Comparison of ENCODE assay signal across 8 mouse cellular contexts in the genomic region with DNA sequence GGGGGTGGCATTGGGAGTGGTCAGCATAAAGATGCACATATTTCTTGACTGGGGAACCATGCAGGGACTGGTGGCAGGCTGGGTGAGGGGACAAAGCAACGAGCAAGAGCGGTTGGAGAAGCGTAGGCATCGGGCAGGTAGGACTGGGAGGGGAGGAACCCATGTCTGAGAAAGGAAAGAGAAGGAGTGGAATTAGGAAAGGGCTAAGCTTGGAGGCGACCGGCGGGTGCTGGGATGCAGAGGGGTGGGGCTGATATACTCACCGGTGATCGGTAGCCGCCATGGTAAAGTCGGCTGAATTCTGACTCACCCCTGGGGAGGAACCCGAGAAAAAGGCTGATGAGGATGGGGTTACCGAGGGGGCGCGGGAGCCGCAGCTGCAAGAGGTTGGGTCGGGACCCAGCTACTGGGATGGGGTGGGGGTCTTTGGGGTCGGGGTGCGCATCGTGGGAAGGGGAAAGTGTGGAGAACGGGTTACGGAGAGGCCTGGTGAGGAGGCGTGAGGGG. TPM values are rescaled to one million over a fixed set of nuclear protein-coding genes. Genes with fewer than 3 reads are reported as not detected.
DNase-seq lines count a peak whose midpoint lies in the region; ATAC-seq and TF ChIP-seq lines count a peak whose summit lies in the region.

Gene Golga2 (plus strand): TSS at position 51 of the 507 bp plus-strand sequence.

- peaks cover 40% of the 10 kb centered on the region for H3K36me3 ChIP-seq in lung, embryonic 14.5 days (ENCODE audit: insufficient read depth)
- H3K36me3 ChIP-seq in hindbrain, postnatal 0 days (ENCODE audit: insufficient read depth, low read length): peaks cover 14% of the 10 kb centered on the region; the same call in 1 of the 2 replicates
- 0 out of 2 replicates have a peak, but pooled peaks cover 2% of the 10 kb centered on the region for H3K36me3 ChIP-seq in liver, embryonic 16.5 days (ENCODE audit: control insufficient read depth, insufficient read depth)
- H3K36me3 ChIP-seq in stomach, postnatal 0 days (ENCODE audit: control insufficient read depth, insufficient read depth, low read length): peaks cover 14% of the 10 kb centered on the region

- no peaks in the 10 kb centered on the region for H3K27me3 ChIP-seq in lung, embryonic 14.5 days (ENCODE audit: insufficient read depth, low read length)
- H3K27me3 ChIP-seq in hindbrain, postnatal 0 days (ENCODE audit: insufficient read depth, low read length): no peaks in the 10 kb centered on the region
- no peaks in the 10 kb centered on the region for H3K27me3 ChIP-seq in liver, embryonic 16.5 days (ENCODE audit: control insufficient read depth, insufficient read depth, low read depth, low read length)
- H3K27me3 ChIP-seq in stomach, postnatal 0 days (ENCODE audit: control insufficient read depth, insufficient read depth, low read length): no peaks in the 10 kb centered on the region

- under 1% methylated on average over 23 of the region's 23 CpGs for WGBS in lung, embryonic 14.5 days
- WGBS in hindbrain, postnatal 0 days: 3% methylated on average over 20 of the region's 23 CpGs
- WGBS in liver, embryonic 16.5 days (ENCODE audit: insufficient replicate concordance): under 1% methylated on average over 21 of the region's 23 CpGs
- under 1% methylated on average over 23 of the region's 23 CpGs for WGBS in stomach, postnatal 0 days

- H3K4me1 ChIP-seq in lung, embryonic 14.5 days (ENCODE audit: insufficient read depth): peaks cover 7% of the 10 kb centered on the region
- H3K4me1 ChIP-seq in hindbrain, postnatal 0 days (ENCODE audit: insufficient read depth, low read length): peaks cover 10% of the 10 kb centered on the region
- H3K4me1 ChIP-seq in liver, embryonic 16.5 days (ENCODE audit: control insufficient read depth, low read depth, low read length): peaks cover 19% of the 10 kb centered on the region
- 0 out of 2 replicates have a peak, but pooled peaks cover 3% of the 10 kb centered on the region for H3K4me1 ChIP-seq in stomach, postnatal 0 days (replicated peaks; ENCODE audit: control insufficient read depth, insufficient read depth)

- peak within 1 kb of the TSS; percentile 91 for H3K9ac ChIP-seq in lung, embryonic 14.5 days
- peak within 1 kb of the TSS; percentile 90 for H3K9ac ChIP-seq in hindbrain, postnatal 0 days (replicated peaks; ENCODE audit: low read length)
- H3K9ac ChIP-seq in liver, embryonic 16.5 days (ENCODE audit: low read depth, low read length): peak within 1 kb of the TSS; percentile 87
- H3K9ac ChIP-seq in stomach, postnatal 0 days (ENCODE audit: low read length): peak within 1 kb of the TSS; percentile 94

- peak within 1 kb of the TSS; percentile 82 for H3K4me3 ChIP-seq in lung, embryonic 14.5 days (ENCODE audit: low read depth, low read length)
- peak within 1 kb of the TSS; percentile 58 for H3K4me3 ChIP-seq in hindbrain, postnatal 0 days (ENCODE audit: low read length)
- peak within 1 kb of the TSS; percentile 79 for H3K4me3 ChIP-seq in liver, embryonic 16.5 days (ENCODE audit: low read depth, low read length)
- H3K4me3 ChIP-seq in stomach, postnatal 0 days (ENCODE audit: low read depth, low read length): peak within 1 kb of the TSS; percentile 85

- no peak for TF ChIP-seq EP300 in stomach, postnatal 0 days (optimal IDR thresholded peaks at IDR 0.05)

- TF ChIP-seq CTCF in lung, embryonic 14.5 days (IDR thresholded peaks at IDR 0.05; ENCODE audit: low read depth): no peak
- TF ChIP-seq CTCF in hindbrain, postnatal 0 days (IDR thresholded peaks at IDR 0.05; ENCODE audit: low read depth): no peak
- TF ChIP-seq CTCF in stomach, postnatal 0 days (IDR thresholded peaks at IDR 0.05; ENCODE audit: low read depth): no peak

- H3K4me2 ChIP-seq in lung, embryonic 14.5 days: peak within 1 kb of the TSS; percentile 84
- H3K4me2 ChIP-seq in hindbrain, postnatal 0 days (ENCODE audit: low read depth, low read length): peak within 1 kb of the TSS; percentile 92
- H3K4me2 ChIP-seq in liver, embryonic 16.5 days (ENCODE audit: low read depth, low read length): peak within 1 kb of the TSS; percentile 90
- H3K4me2 ChIP-seq in stomach, postnatal 0 days (replicated peaks; ENCODE audit: low read depth): peak within 1 kb of the TSS; percentile 76

- H3K9me3 ChIP-seq in lung, embryonic 14.5 days (ENCODE audit: low read depth, low read length): no peaks in the 10 kb centered on the region
- no peaks in the 10 kb centered on the region for H3K9me3 ChIP-seq in hindbrain, postnatal 0 days (ENCODE audit: low read length)
- no peaks in the 10 kb centered on the region for H3K9me3 ChIP-seq in liver, embryonic 16.5 days (replicated peaks; ENCODE audit: control insufficient read depth, low read length)
- no peaks in the 10 kb centered on the region for H3K9me3 ChIP-seq in stomach, postnatal 0 days (ENCODE audit: control insufficient read depth, low read length)

- ATAC-seq in lung, embryonic 14.5 days (ENCODE audit: insufficient read depth): peak; percentile 6
- no peak; the same call in 1 of the 2 replicates for ATAC-seq in hindbrain, postnatal 0 days
- ATAC-seq in liver, embryonic 16.5 days (ENCODE audit: low read depth): no peak; the same call in 1 of the 2 replicates
- ATAC-seq in stomach, postnatal 0 days (ENCODE audit: low FRiP score, low TSS enrichment): peak; percentile 50

- H3K27ac ChIP-seq in lung, embryonic 14.5 days (ENCODE audit: low read depth): peak within 1 kb of the TSS; percentile 75
- H3K27ac ChIP-seq in hindbrain, postnatal 0 days: peak within 1 kb of the TSS; percentile 85
- H3K27ac ChIP-seq in liver, embryonic 16.5 days (ENCODE audit: low read length): peak within 1 kb of the TSS; percentile 77
- peak within 1 kb of the TSS; percentile 90 for H3K27ac ChIP-seq in stomach, postnatal 0 days (replicated peaks)

- DNase-seq in lung, embryonic 14.5 days: no peak
- DNase-seq in lung, postnatal 36 days: no peak
- DNase-seq in adrenal gland, postnatal 25 days: peak; percentile 28
- no peak for DNase-seq in gastrocnemius, adult 8-10 months (ENCODE audit: low spot score in 2 of 2)
- DNase-seq in hindbrain, postnatal 0 days (ENCODE audit: low spot score): no peak
- peak; percentile 64 for DNase-seq in stomach, postnatal 0 days (ENCODE audit: low spot score)
- no peak for DNase-seq in ovary, postnatal 36 days (ENCODE audit: low spot score)

RNA-seq across cellular contexts. Expression of gene Golga2, which starts in this region (rescaled TPM):
- polyA plus RNA-seq in lung, embryonic 14.5 days (2014; fragmentation: Nextera tagmentation; extraction: Ambion mirVana): 24.0 and 25.2 TPM in 2 replicates
- 65.1 and 87.7 TPM in 2 replicates for total RNA-seq in adrenal gland, postnatal 25 days (2021)
- 10 to 100 TPM; 50.1 to 62.3 (median 53.8) TPM for total RNA-seq in gastrocnemius, adult 8-10 months (2022)
- 49.3 and 55.8 TPM in 2 replicates for total RNA-seq in hindbrain, postnatal 0 days (2014; rRNA removed)
- polyA plus RNA-seq in hindbrain, postnatal 0 days (2015; fragmentation: Nextera tagmentation; extraction: Ambion mirVana): 24.4 and 25.7 TPM in 2 replicates
- polyA plus RNA-seq in liver, embryonic 16.5 days (2015; fragmentation: Nextera tagmentation; extraction: Ambion mirVana): 9.5 and 10.0 TPM in 2 replicates
- 18.1 and 18.5 TPM in 2 replicates for polyA plus RNA-seq in stomach, postnatal 0 days (2015; fragmentation: Nextera tagmentation; extraction: Ambion mirVana)

Comparison
In these comparisons a context has a peak if more than half of its experiments do, and no peak if none do; other contexts are left out.
1. ATAC-seq: peak in lung, embryonic 14.5 days (single experiment) and stomach, postnatal 0 days (single experiment); none in hindbrain, postnatal 0 days (single experiment) and liver, embryonic 16.5 days (single experiment).
2. DNase-seq: peak in adrenal gland, postnatal 25 days (single experiment) and stomach, postnatal 0 days (single experiment); none in lung, embryonic 14.5 days (single experiment), lung, postnatal 36 days (single experiment), gastrocnemius, adult 8-10 months (0 of 2), hindbrain, postnatal 0 days (single experiment) and ovary, postnatal 36 days (single experiment).
3. Peak in every context shown above with its lines, with median percentiles within 50 percentile points of each other: H3K27ac ChIP-seq, H3K4me2 ChIP-seq, H3K4me3 ChIP-seq and H3K9ac ChIP-seq.